Mouse (Mus musculus) large intestine, adult 2 months (tissue): ENCODE results near the gene Nt5dc2. TPM values are rescaled to one million over a fixed set of nuclear protein-coding genes. Genes with fewer than 3 reads are reported as not detected.

ENCODE experiments used
- polyA plus RNA-seq: library from polyadenylated mRNA; depleted of rRNA; stranded (reverse); fragments of >200 nt; gene quantifications from 2 replicates; pipeline ENCODE4 v1.2.3, GENCODE M21; 2012; rRNA removed

The Nt5dc2 gene
- polyA plus RNA-seq, 1 experiment, result 9.8 TPM

Other genes starting within 250 kb of the Nt5dc2 start
- 0.02 and 0.03 TPM in 2 replicates for gene Itih4, start 244.6 kb upstream of the Nt5dc2 start, polyA plus RNA-seq
- 0.42 and 0.73 TPM in 2 replicates for gene Itih3, start 207.3 kb upstream of the Nt5dc2 start, polyA plus RNA-seq
- gene Itih1, start 187.8 kb upstream of the Nt5dc2 start, polyA plus RNA-seq, result 0.04 TPM in 1 of 2 replicates, not detected in the other
- gene Nek4, start 179.7 kb upstream of the Nt5dc2 start, polyA plus RNA-seq, result 1.5 and 2.9 TPM in 2 replicates
- 9.9 and 10.1 TPM in 2 replicates for gene Glt8d1, start 129.7 kb upstream of the Nt5dc2 start, polyA plus RNA-seq
- gene Spcs1, start 129.4 kb upstream of the Nt5dc2 start, polyA plus RNA-seq, result 206 TPM in 2 replicates
- 6.0 and 9.7 TPM in 2 replicates for gene Pbrm1, start 111.9 kb upstream of the Nt5dc2 start, polyA plus RNA-seq
- 20.7 and 21.0 TPM in 2 replicates for gene Gnl3, start 111.9 kb upstream of the Nt5dc2 start, polyA plus RNA-seq
- 25.4 and 30.4 TPM in 2 replicates for gene Smim4, start 2.1 kb upstream of the Nt5dc2 start, polyA plus RNA-seq
- 39.2 and 72.8 TPM in 2 replicates for gene Stab1, start 37.6 kb downstream of the Nt5dc2 start, polyA plus RNA-seq
- 0.18 and 0.42 TPM in 2 replicates for gene Tnnc1, start 77.3 kb downstream of the Nt5dc2 start, polyA plus RNA-seq
- gene Nisch, start 85.9 kb downstream of the Nt5dc2 start, polyA plus RNA-seq, result 119 and 164 TPM in 2 replicates
- 1.3 and 1.8 TPM in 2 replicates for gene Sema3g, start 86.8 kb downstream of the Nt5dc2 start, polyA plus RNA-seq
- 4.0 and 4.6 TPM in 2 replicates for gene Phf7, start 120.3 kb downstream of the Nt5dc2 start, polyA plus RNA-seq
- 32.6 and 44.7 TPM in 2 replicates for gene Bap1, start 120.4 kb downstream of the Nt5dc2 start, polyA plus RNA-seq
- gene Dnah1, start 192.8 kb downstream of the Nt5dc2 start, polyA plus RNA-seq, result 0.10 and 0.11 TPM in 2 replicates
- gene Capn7, start 205.6 kb downstream of the Nt5dc2 start, polyA plus RNA-seq, result 8.8 and 12.1 TPM in 2 replicates